Mouse (Mus musculus) erythroblast, embryonic 14.5 days (primary cell): ENCODE data around the gene Tbc1d22a.

Source experiments
- GATA1 ChIP-seq: IDR thresholded peaks from 2 replicates; pipeline ENCODE4 v1.6.1; 2012; ENCODE audit warnings: low read length, inconsistent platforms, mixed read lengths
- TAL1 ChIP-seq: IDR thresholded peaks from 3 replicates; pipeline ENCODE4 v1.6.1; 2012; ENCODE audit warnings: low read length, inconsistent platforms, mixed read lengths

- TF ChIP-seq GATA1: no peak
- TF ChIP-seq TAL1: no peak
These were observed 78.0 kb downstream of the Tbc1d22a start for GRCm38 (mm10) chr15:86292288-86292687.
